21 mouse cellular contexts compared by ENCODE assay signal in genomic region chr13:69708236-69708635, GRCm38 (mm10). TPM values are rescaled to one million over a fixed set of nuclear protein-coding genes. Genes with fewer than 3 reads are reported as not detected.
DNase-seq lines count a peak whose midpoint lies in the region; ATAC-seq and TF ChIP-seq lines count a peak whose summit lies in the region.
"Had no signal": no experiment of that assay in that cellular context is flagged by ENCODE, and none has a peak within 500 bp of the region (broad histone marks: within the 10 kb centered on the region; RNA-seq: fewer than 3 reads in every experiment).

No protein-coding gene starts in this region.

- H3K4me1 ChIP-seq in forebrain, postnatal 0 days (ENCODE audit: insufficient read depth): no peaks in the 10 kb centered on the region
- no peaks in the 10 kb centered on the region for H3K4me1 ChIP-seq in forebrain, embryonic 10.5 days
- H3K4me1 ChIP-seq: heart, embryonic 12.5 days had no signal

- DNase-seq in forebrain, postnatal 0 days: no peak
- DNase-seq in forebrain, embryonic 10.5 days (ENCODE audit: extremely low spot score, low spot score): no peak
- DNase-seq in left cerebral cortex, postnatal 14 days (ENCODE audit: low spot score in 2 of 2): peak; percentile 52 to 71
- DNase-seq in left cerebral cortex, postnatal 10 days (ENCODE audit: extremely low spot score in 1 of 2, low spot score in 2 of 2): no peak
- DNase-seq in brain, adult 2 months (ENCODE audit: low read depth, low spot score): peak; percentile 80
- peak; percentile 71 for DNase-seq in telencephalon, adult 2 months (ENCODE audit: low read depth, low spot score)
- DNase-seq in cerebellum, adult 18-20 months: no peak
- DNase-seq: adrenal gland, adult 8-10 months; adrenal gland, postnatal 36 days; B cell, adult 2 months; cerebellum, adult 11 months; cerebellum, adult 9-11 months; cerebellum, postnatal 36 days; gastrocnemius, postnatal 25 days had no signal

- no peaks in the 10 kb centered on the region for H3K9me3 ChIP-seq in forebrain, postnatal 0 days (ENCODE audit: low read length)
- H3K9me3 ChIP-seq in forebrain, embryonic 10.5 days: no peaks in the 10 kb centered on the region
- H3K9me3 ChIP-seq: heart, embryonic 12.5 days; hindbrain, embryonic 10.5 days had no signal

- H3K4me2 ChIP-seq in forebrain, postnatal 0 days (ENCODE audit: low read depth): no peak overlapping the region
- H3K4me2 ChIP-seq: heart, embryonic 12.5 days; hindbrain, embryonic 14.5 days had no signal

- peaks cover 17% of the 10 kb centered on the region; the same call in 1 of the 2 replicates for H3K36me3 ChIP-seq in forebrain, postnatal 0 days (ENCODE audit: insufficient read depth)
- H3K36me3 ChIP-seq in forebrain, embryonic 10.5 days (replicated peaks): no peaks in the 10 kb centered on the region
- H3K36me3 ChIP-seq: G1E; heart, embryonic 12.5 days had no signal

- no peak overlapping the region for H3K9ac ChIP-seq in forebrain, postnatal 0 days
- H3K9ac ChIP-seq: heart, embryonic 12.5 days; hindbrain, embryonic 14.5 days had no signal

- no peak for TF ChIP-seq CTCF in forebrain, postnatal 0 days (IDR thresholded peaks at IDR 0.05; ENCODE audit: low read depth)

- peak; percentile 18; the same call in 1 of the 2 replicates for ATAC-seq in forebrain, postnatal 0 days
- ATAC-seq: CD4-positive, CD25-positive, alpha-beta regulatory T cell, adult 4 months; forebrain, embryonic 14.5 days had no signal

- no peak overlapping the region for H3K4me3 ChIP-seq in forebrain, postnatal 0 days (ENCODE audit: low read depth, low read length)
- no peak overlapping the region for H3K4me3 ChIP-seq in forebrain, embryonic 10.5 days
- H3K4me3 ChIP-seq: heart, embryonic 12.5 days; hindbrain, embryonic 10.5 days had no signal

- intact Hi-C loops in left cerebral cortex, postnatal 14 days (cut with DNase I): no loop called here
- intact Hi-C loops in left cerebral cortex, postnatal 10 days (cut with DNase I): no loop called here

- WGBS in forebrain, postnatal 0 days: 89% methylated on average over 7 of the region's 7 CpGs
- 92% methylated on average over 7 of the region's 7 CpGs for WGBS in forebrain, embryonic 10.5 days

- H3K27me3 ChIP-seq in forebrain, postnatal 0 days (ENCODE audit: insufficient read depth, low read length): no peaks in the 10 kb centered on the region
- H3K27me3 ChIP-seq in forebrain, embryonic 10.5 days (ENCODE audit: poor library complexity, severe bottlenecking): peaks cover 8% of the 10 kb centered on the region

- no peak overlapping the region for H3K27ac ChIP-seq in forebrain, postnatal 0 days (ENCODE audit: low read depth, low read length)
- H3K27ac ChIP-seq in forebrain, embryonic 10.5 days: no peak overlapping the region
- H3K27ac ChIP-seq: hindbrain, embryonic 10.5 days; hindbrain, embryonic 14.5 days had no signal

RNA-seq across cellular contexts. Expression of gene Ube2ql1, which starts 31.5 kb away (rescaled TPM):
- total RNA-seq in forebrain, postnatal 0 days (2014; rRNA removed): 120 and 129 TPM in 2 replicates
- 22.2 and 25.6 TPM in 2 replicates for polyA plus RNA-seq in forebrain, postnatal 0 days (2015; fragmentation: Nextera tagmentation; extraction: Ambion mirVana)
- polyA plus RNA-seq in forebrain, embryonic 10.5 days (2016; fragmentation: Nextera tagmentation; extraction: Ambion mirVana): 0.49 and 0.58 TPM in 2 replicates
- 100 to 1,000 TPM; 184 to 206 TPM for total RNA-seq in left cerebral cortex, postnatal 14 days (2021)
- 100 to 1,000 TPM; 195 to 198 TPM for total RNA-seq in left cerebral cortex, postnatal 10 days (2021)
- total RNA-seq: granulocyte monocyte progenitor cell, adult 5-6 weeks had no signal
- polyA plus RNA-seq: CD4-positive, CD25-positive, alpha-beta regulatory T cell, adult 4 months; G1E had no signal

Comparison
In these comparisons a context has a peak if more than half of its experiments do, and no peak if none do; other contexts are left out.
1. DNase-seq: peak in left cerebral cortex, postnatal 14 days (2 of 2), brain, adult 2 months (single experiment) and telencephalon, adult 2 months (single experiment); none in forebrain, postnatal 0 days (single experiment), forebrain, embryonic 10.5 days (single experiment), left cerebral cortex, postnatal 10 days (0 of 2) and cerebellum, adult 18-20 months (0 of 2).